Comparison of ENCODE assay signal across 15 mouse cellular contexts in the genomic region with DNA sequence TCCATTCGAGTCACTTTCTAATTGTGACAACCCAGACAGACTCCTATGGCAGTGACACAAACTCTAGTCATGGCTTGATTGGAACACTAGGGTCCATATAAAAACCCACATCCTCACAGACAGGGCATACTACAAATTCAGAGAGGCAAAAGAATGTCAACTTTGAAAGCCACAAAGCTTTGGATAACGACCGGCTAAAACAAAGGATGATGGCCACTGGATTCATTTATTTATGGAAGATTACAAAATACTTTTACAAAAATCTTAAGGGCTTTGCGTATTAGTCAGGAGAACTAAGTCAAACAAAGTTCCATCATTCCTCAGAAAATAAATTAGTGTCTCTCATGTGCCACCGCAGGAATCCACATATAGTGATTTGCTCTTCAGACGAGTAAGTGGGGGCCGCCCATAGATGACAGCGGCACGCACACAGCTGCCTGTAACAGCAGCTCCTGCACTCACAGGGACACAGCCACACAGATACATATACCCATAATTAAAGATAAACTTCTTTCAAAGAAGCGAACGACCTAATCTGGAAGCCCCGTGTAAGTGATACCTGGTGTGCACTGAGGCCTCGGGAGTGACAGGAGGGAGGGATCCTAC.
"Had no signal": no experiment of that assay in that cellular context is flagged by ENCODE, and none has a peak within 500 bp of the region (broad histone marks: within the 10 kb centered on the region; RNA-seq: fewer than 3 reads in every experiment).

No protein-coding gene starts in this region.

- H3K4me2 ChIP-seq: limb, embryonic 15.5 days; liver, embryonic 12.5 days; lung, embryonic 14.5 days; midbrain, embryonic 11.5 days had no signal

- H3K9me3 ChIP-seq: limb, embryonic 15.5 days; liver, embryonic 12.5 days; megakaryocyte, embryonic 14.5 days had no signal

- H3K36me3 ChIP-seq: limb, embryonic 15.5 days; liver, embryonic 12.5 days had no signal

- H3K27ac ChIP-seq: kidney, postnatal 0 days; limb, embryonic 15.5 days; liver, embryonic 12.5 days had no signal

- H3K4me3 ChIP-seq: limb, embryonic 15.5 days; liver, embryonic 12.5 days; megakaryocyte, embryonic 14.5 days had no signal

- DNase-seq: kidney, adult 9 months; kidney, postnatal 36 days; lung, embryonic 14.5 days; lung, postnatal 10 days; lung, postnatal 4 days; right cerebral cortex, adult 18-20 months; spleen, adult 18-20 months; thymus, adult 2 months; thymus, postnatal 25 days had no signal

- ATAC-seq: liver, embryonic 12.5 days; midbrain, embryonic 16.5 days had no signal

- H3K9ac ChIP-seq: limb, embryonic 15.5 days; liver, embryonic 12.5 days; lung, embryonic 14.5 days had no signal

- H3K27me3 ChIP-seq: limb, embryonic 15.5 days; liver, embryonic 12.5 days; megakaryocyte, embryonic 14.5 days had no signal
